Mouse (Mus musculus): ENCODE measurements around the gene Preb. TPM values are rescaled to one million over a fixed set of nuclear protein-coding genes. Genes with fewer than 3 reads are reported as not detected.
A peak's percentile ranks its signal among the peaks of the same experiment; 100 is the strongest.

Gene Preb
- polyA plus RNA-seq, 1 experiment from 2014 or later = 99.6 TPM

DNA sequence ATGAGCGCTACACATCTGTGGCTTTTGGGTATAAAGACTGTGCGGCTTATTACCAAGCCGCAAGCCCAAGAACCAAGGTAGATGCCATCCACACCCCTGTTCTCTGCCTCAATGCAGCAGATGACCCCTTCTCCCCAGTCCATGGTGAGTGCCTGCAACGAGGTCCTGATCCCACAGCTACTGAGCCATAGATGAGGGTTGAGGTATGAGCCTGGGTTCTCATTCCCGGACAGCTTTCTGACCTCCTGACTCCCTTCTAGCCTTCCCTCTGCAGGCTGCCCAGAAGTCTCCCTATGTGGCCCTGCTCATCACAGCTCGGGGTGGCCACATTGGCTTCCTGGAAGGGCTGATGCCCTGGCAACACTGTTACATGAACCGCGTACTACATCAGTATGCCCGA lies 5.6 kb downstream of the Preb start:
- H3K36me3 ChIP-seq (ENCODE audit: insufficient read depth) = peaks cover 53% of the 10 kb centered on the region
- no peak overlapping the region for H3K4me3 ChIP-seq (ENCODE audit: low read depth, low read length)
- H3K4me1 ChIP-seq (ENCODE audit: insufficient read depth) = peaks cover 6% of the 10 kb centered on the region
- no peak overlapping the region for H3K9ac ChIP-seq
- H3K9me3 ChIP-seq (ENCODE audit: low read depth, low read length) = no peaks in the 10 kb centered on the region
- WGBS = 94% methylated on average over 9 of the region's 9 CpGs
- H3K27ac ChIP-seq (ENCODE audit: low read depth) = no peak overlapping the region
- no peak for ATAC-seq (ENCODE audit: insufficient read depth)
- TF ChIP-seq CTCF (IDR thresholded peaks at IDR 0.05; ENCODE audit: low read depth) = no peak
- no peaks in the 10 kb centered on the region for H3K27me3 ChIP-seq (ENCODE audit: insufficient read depth, low read length)
- no peak for DNase-seq
- no peak overlapping the region for H3K4me2 ChIP-seq

- Histone ChIP-seq H3K4me1 (ENCODE audit: insufficient read depth) (peaks cover 4% of the 10 kb centered on the region), H3K36me3 (ENCODE audit: insufficient read depth) (peaks cover 53% of the 10 kb centered on the region), H3K27ac (ENCODE audit: low read depth) (no peak overlapping the region), H3K4me2 (no peak overlapping the region), H3K4me3 (ENCODE audit: low read depth, low read length) (no peak overlapping the region), H3K9me3 (ENCODE audit: low read depth, low read length) (no peaks in the 10 kb centered on the region), H3K9ac (no peak overlapping the region), H3K27me3 (ENCODE audit: insufficient read depth, low read length) (no peaks in the 10 kb centered on the region)
- ATAC-seq (ENCODE audit: insufficient read depth) = no peak
- 93% methylated on average over 6 of the region's 6 CpGs for WGBS
- DNase-seq = no peak
- no peak for TF ChIP-seq CTCF (IDR thresholded peaks at IDR 0.05; ENCODE audit: low read depth)
Measured at GRCm38 (mm10) chr5:30954065-30954464, 6.1 kb downstream of the Preb start.

DNA sequence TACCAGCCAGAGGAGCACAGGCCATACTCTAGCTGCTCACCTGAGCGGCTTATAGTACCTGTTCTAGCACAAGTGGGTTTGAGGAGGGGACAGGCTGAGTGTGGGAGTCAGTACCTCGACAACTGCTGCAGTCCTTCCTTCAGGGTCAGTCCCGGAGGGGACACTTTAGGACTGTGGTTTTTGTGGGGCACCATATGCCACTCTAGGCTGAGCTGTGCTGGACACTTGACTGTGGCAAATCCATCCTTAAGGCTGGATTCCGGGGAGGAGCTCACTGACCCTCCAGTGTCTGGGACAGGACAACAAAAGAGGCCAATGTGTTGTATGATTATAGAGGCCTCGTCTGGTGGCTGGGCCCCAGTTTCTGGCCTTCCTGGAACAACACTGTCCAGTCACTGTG lies 7.6 kb downstream of the Preb start:
- no peak overlapping the region for H3K9ac ChIP-seq
- H3K27me3 ChIP-seq (ENCODE audit: insufficient read depth, low read length) = no peaks in the 10 kb centered on the region
- H3K4me1 ChIP-seq (ENCODE audit: insufficient read depth) = no peaks in the 10 kb centered on the region
- H3K4me3 ChIP-seq (ENCODE audit: low read depth, low read length) = no peak overlapping the region
- no peaks in the 10 kb centered on the region for H3K9me3 ChIP-seq (ENCODE audit: low read depth, low read length)
- no peak overlapping the region for H3K27ac ChIP-seq (ENCODE audit: low read depth)
- H3K4me2 ChIP-seq = no peak overlapping the region
- ATAC-seq (ENCODE audit: insufficient read depth) (no peak), DNase-seq (no peak)
- 82% methylated on average over 5 of the region's 5 CpGs for WGBS
- H3K36me3 ChIP-seq (ENCODE audit: insufficient read depth) = peaks cover 44% of the 10 kb centered on the region
- TF ChIP-seq CTCF (IDR thresholded peaks at IDR 0.05; ENCODE audit: low read depth) = no peak

GRCm38 (mm10) chr5:30951706-30952105 lies 8.5 kb downstream of the Preb start:
- TF ChIP-seq CTCF (IDR thresholded peaks at IDR 0.05; ENCODE audit: low read depth) = no peak
- Histone ChIP-seq H3K4me1 (ENCODE audit: insufficient read depth) (no peaks in the 10 kb centered on the region), H3K36me3 (ENCODE audit: insufficient read depth) (peaks cover 41% of the 10 kb centered on the region), H3K4me3 (ENCODE audit: low read depth, low read length) (no peak overlapping the region), H3K27me3 (ENCODE audit: insufficient read depth, low read length) (no peaks in the 10 kb centered on the region), H3K9ac (no peak overlapping the region), H3K9me3 (ENCODE audit: low read depth, low read length) (no peaks in the 10 kb centered on the region), H3K27ac (ENCODE audit: low read depth) (no peak overlapping the region), H3K4me2 (no peak overlapping the region)
- 84% methylated on average over 6 of the region's 6 CpGs for WGBS
- DNase-seq (no peak), ATAC-seq (ENCODE audit: insufficient read depth) (no peak)

DNA sequence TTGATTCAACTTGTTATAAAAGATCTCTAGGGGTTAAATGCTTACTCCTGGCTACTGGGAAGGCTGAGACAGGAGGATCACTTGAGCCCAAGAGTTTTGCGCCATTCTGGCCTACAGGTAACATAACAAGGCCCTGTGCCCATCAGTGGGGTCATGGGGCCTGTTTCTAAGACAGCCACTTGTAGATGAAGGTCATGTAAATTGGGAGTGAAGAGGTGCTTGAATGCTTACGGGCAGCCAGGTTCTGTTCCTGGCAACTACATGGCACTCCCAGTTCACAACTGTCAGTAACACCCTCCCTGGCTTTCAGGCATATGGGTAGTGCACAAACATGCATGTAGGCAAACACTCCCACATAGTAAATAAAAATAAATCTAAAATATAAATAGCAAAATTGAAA lies 9.2 kb downstream of the Preb start:
- ATAC-seq (ENCODE audit: insufficient read depth) (no peak), DNase-seq (no peak)
- H3K4me3 ChIP-seq (ENCODE audit: low read depth, low read length) = no peak overlapping the region
- TF ChIP-seq CTCF (IDR thresholded peaks at IDR 0.05; ENCODE audit: low read depth) = no peak
- peak overlapping the region; percentile 86; the same call in 1 of the 2 replicates for H3K4me2 ChIP-seq
- WGBS = 79% methylated on average over 2 of the region's 2 CpGs
- H3K27me3 ChIP-seq (ENCODE audit: insufficient read depth, low read length) = no peaks in the 10 kb centered on the region
- H3K4me1 ChIP-seq (ENCODE audit: insufficient read depth) = no peaks in the 10 kb centered on the region
- H3K27ac ChIP-seq (ENCODE audit: low read depth) = no peak overlapping the region
- H3K9me3 ChIP-seq (ENCODE audit: low read depth, low read length) = no peaks in the 10 kb centered on the region
- H3K36me3 ChIP-seq (ENCODE audit: insufficient read depth) = peaks cover 38% of the 10 kb centered on the region
- no peak overlapping the region for H3K9ac ChIP-seq

- H3K4me3 ChIP-seq (ENCODE audit: low read depth, low read length) = peak overlapping the region; percentile 56
- DNase-seq (no peak), ATAC-seq (ENCODE audit: insufficient read depth) (no peak)
- TF ChIP-seq CTCF (IDR thresholded peaks at IDR 0.05; ENCODE audit: low read depth) = no peak
- H3K4me1 ChIP-seq (ENCODE audit: insufficient read depth) = peaks cover under 1% of the 10 kb centered on the region; the same call in 1 of the 2 replicates
- peak overlapping the region; percentile 50; the same call in 1 of the 2 replicates for H3K27ac ChIP-seq (ENCODE audit: low read depth)
- H3K4me2 ChIP-seq = peak overlapping the region; percentile 86
- peaks cover 1% of the 10 kb centered on the region; the same call in 1 of the 2 replicates for H3K27me3 ChIP-seq (ENCODE audit: insufficient read depth, low read length)
- H3K36me3 ChIP-seq (ENCODE audit: insufficient read depth) = peaks cover 34% of the 10 kb centered on the region
- peak overlapping the region; percentile 62 for H3K9ac ChIP-seq
- H3K9me3 ChIP-seq (ENCODE audit: low read depth, low read length) = no peaks in the 10 kb centered on the region
- WGBS = 62% methylated on average over 4 of the region's 4 CpGs
Measured at GRCm38 (mm10) chr5:30950451-30950850, 9.7 kb downstream of the Preb start.

GRCm38 (mm10) chr5:30949654-30950326 lies 10.4 kb downstream of the Preb start:
- WGBS = under 1% methylated on average over 31 of the region's 31 CpGs
- H3K4me1 ChIP-seq (ENCODE audit: insufficient read depth) = peaks cover 3% of the 10 kb centered on the region; the same call in 1 of the 2 replicates
- DNase-seq (peak; percentile 97), ATAC-seq (ENCODE audit: insufficient read depth) (peak; percentile 93)
- H3K9me3 ChIP-seq (ENCODE audit: low read depth, low read length) = no peaks in the 10 kb centered on the region
- H3K9ac ChIP-seq = peak overlapping the region; percentile 62
- peak overlapping the region; percentile 86 for H3K4me2 ChIP-seq
- peak; percentile 32; the same call in 1 of the 2 replicates for TF ChIP-seq CTCF (IDR thresholded peaks at IDR 0.05; ENCODE audit: low read depth)
- peak overlapping the region; percentile 56 for H3K4me3 ChIP-seq (ENCODE audit: low read depth, low read length)
- peaks cover 8% of the 10 kb centered on the region for H3K27me3 ChIP-seq (ENCODE audit: insufficient read depth, low read length)
- H3K27ac ChIP-seq (ENCODE audit: low read depth) = peak overlapping the region; percentile 50; the same call in 1 of the 2 replicates
- peaks cover 27% of the 10 kb centered on the region for H3K36me3 ChIP-seq (ENCODE audit: insufficient read depth)

Measured in lung, embryonic 14.5 days (tissue).